Mouse (Mus musculus): ENCODE results near the gene Rbm45.

Rbm45 gene

GRCm38 (mm10) chr2:76378646-76379045, 8.9 kb downstream of the Rbm45 start:
- DNase-seq (ENCODE audit: low spot score in 2 of 2), result no peak

GRCm38 (mm10) chr2:76386531-76386930, 16.7 kb downstream of the Rbm45 start:
- no peak for DNase-seq (ENCODE audit: low spot score in 2 of 2)

GRCm38 (mm10) chr2:76400178-76400577, 30.4 kb downstream of the Rbm45 start:
- no peak for DNase-seq (ENCODE audit: low spot score in 2 of 2)

GRCm38 (mm10) chr2:76405596-76406150, 35.9 kb downstream of the Rbm45 start:
- no peak for DNase-seq (ENCODE audit: low spot score in 2 of 2)

GRCm38 (mm10) chr2:76406151-76406936, 36.6 kb downstream of the Rbm45 start, which contains the start of gene Osbpl6:
Gene Osbpl6 (plus strand): TSS chr2:76406508.
- peak; percentile 65 for DNase-seq (ENCODE audit: low spot score in 2 of 2)

- peak; percentile 32 to 39 for DNase-seq (ENCODE audit: low spot score in 2 of 2)
Measured at GRCm38 (mm10) chr2:76406937-76407441, 37.2 kb downstream of the Rbm45 start.

GRCm38 (mm10) chr2:76409526-76409925, 39.7 kb downstream of the Rbm45 start:
- DNase-seq (ENCODE audit: low spot score in 2 of 2), result no peak

- no peak for DNase-seq (ENCODE audit: low spot score in 2 of 2)
Measured at GRCm38 (mm10) chr2:76409986-76410385, 40.2 kb downstream of the Rbm45 start.

GRCm38 (mm10) chr2:76412924-76413323, 43.1 kb downstream of the Rbm45 start:
- DNase-seq (ENCODE audit: low spot score in 2 of 2), result no peak

- DNase-seq (ENCODE audit: low spot score in 2 of 2), result no peak
Measured at GRCm38 (mm10) chr2:76417446-76418141, 47.8 kb downstream of the Rbm45 start.

- no peak for DNase-seq (ENCODE audit: low spot score in 2 of 2)
Measured at GRCm38 (mm10) chr2:76418142-76418518, 48.3 kb downstream of the Rbm45 start.

- DNase-seq (ENCODE audit: low spot score in 2 of 2), result no peak
Measured at GRCm38 (mm10) chr2:76421411-76421924, 51.7 kb downstream of the Rbm45 start.

GRCm38 (mm10) chr2:76426816-76427215, 57.0 kb downstream of the Rbm45 start:
- DNase-seq (ENCODE audit: low spot score in 2 of 2), result no peak

GRCm38 (mm10) chr2:76429318-76429717, 59.5 kb downstream of the Rbm45 start:
- DNase-seq (ENCODE audit: low spot score in 2 of 2), result no peak

- no peak for DNase-seq (ENCODE audit: low spot score in 2 of 2)
Measured at GRCm38 (mm10) chr2:76429855-76430254, 60.1 kb downstream of the Rbm45 start.

GRCm38 (mm10) chr2:76430539-76430938, 60.8 kb downstream of the Rbm45 start:
- DNase-seq (ENCODE audit: low spot score in 2 of 2), result no peak

Data from urinary bladder, postnatal 36 days (tissue).